Mouse (Mus musculus) stomach, postnatal 0 days (tissue): Measurements from ENCODE around the gene Gm20604. TPM values are rescaled to one million over a fixed set of nuclear protein-coding genes. Genes with fewer than 3 reads are reported as not detected.

ENCODE experiments used
- ATAC-seq: fragments of 200-750 bp; cut with Nextera tagmentation; 2 replicates; pipeline ENCODE4 v1.8.0; 2017; ENCODE audit not compliant: low FRiP score, low TSS enrichment
- DNase-seq: peaks from one replicate; pipeline ENCODE4 v3.0.0-alpha.2; 2016; ENCODE audit warnings: low spot score
- H3K27ac ChIP-seq: fragments of 300-500 bp; sonication (generic); replicated peaks from 2 replicates; pipeline ENCODE4 v1.5.1; 2014; ENCODE audit warnings: mild to moderate bottlenecking, control low read depth
- H3K27me3 ChIP-seq: fragments of 300-500 bp; sonication (generic); 2 replicates; pipeline ENCODE4 v1.6.1; 2014; ENCODE audit warnings: low read length; ENCODE audit not compliant: control insufficient read depth, insufficient read depth
- H3K36me3 ChIP-seq: fragments of 300-500 bp; sonication (generic); 2 replicates; pipeline ENCODE4 v1.6.1; 2014; ENCODE audit warnings: low read length, mixed read lengths; ENCODE audit not compliant: control insufficient read depth, insufficient read depth
- H3K4me1 ChIP-seq: fragments of 300-500 bp; sonication (generic); replicated peaks from 2 replicates; pipeline ENCODE4 v1.6.1; 2014; ENCODE audit warnings: antibody characterized with exemption; ENCODE audit not compliant: control insufficient read depth, insufficient read depth
- H3K4me2 ChIP-seq: fragments of 300-500 bp; sonication (generic); replicated peaks from 2 replicates; pipeline ENCODE4 v1.6.1; 2014; ENCODE audit warnings: low read depth, mild to moderate bottlenecking, control low read depth, moderate library complexity
- H3K4me3 ChIP-seq: fragments of 300-500 bp; sonication (generic); 2 replicates; pipeline ENCODE4 v1.5.1; 2014; ENCODE audit warnings: low read depth, low read length, control low read depth
- H3K9ac ChIP-seq: fragments of 300-500 bp; sonication (generic); 2 replicates; pipeline ENCODE4 v1.6.1; 2014; ENCODE audit warnings: mild to moderate bottlenecking, low read length, control low read depth, mixed read lengths
- H3K9me3 ChIP-seq: fragments of 300-500 bp; sonication (generic); 2 replicates; pipeline ENCODE4 v1.6.1; 2016; ENCODE audit warnings: low read length; ENCODE audit not compliant: control insufficient read depth
- CTCF ChIP-seq: IDR thresholded peaks from 2 replicates; pipeline ENCODE4 v1.5.1; 2016; ENCODE audit warnings: antibody characterized with exemption, low read depth, mild to moderate bottlenecking, moderate library complexity
- EP300 ChIP-seq: optimal IDR thresholded peaks from 2 replicates; pipeline ENCODE3; 2016; ENCODE audit warnings: antibody characterized with exemption
- WGBS: fragments of 180-500 bp; shearing (Covaris S2); extraction: QIAGEN DNeasy Blood & Tissue Kit; methylation state at CpG from one replicate; pipeline ENCODE4 v1.1.7; 2014; 5-methylcytosine and 5-hydroxymethylcytosine counted together
- polyA plus RNA-seq: library from polyadenylated mRNA; unstranded; fragments of >200 nt; fragmentation: Nextera tagmentation; extraction: Ambion mirVana; gene quantifications from 2 replicates; pipeline ENCODE4 v1.2.1, GENCODE M21; 2015

Gm20604 gene
- polyA plus RNA-seq, 1 experiment from 2014 or later, result 10.3 TPM

GRCm38 (mm10) chr12:102779452-102779851, 21.0 kb upstream of the Gm20604 start:
- Histone ChIP-seq H3K4me1 (no peaks in the 10 kb centered on the region), H3K4me2 (no peak overlapping the region), H3K36me3 (peaks cover 14% of the 10 kb centered on the region), H3K27me3 (no peaks in the 10 kb centered on the region), H3K27ac (no peak overlapping the region), H3K9ac (no peak overlapping the region), H3K4me3 (no peak overlapping the region), H3K9me3 (no peaks in the 10 kb centered on the region)
- DNase-seq (peak; percentile 63), ATAC-seq (peak; percentile 64; the same call in 1 of the 2 replicates)
- 38% methylated on average over 3 of the region's 3 CpGs for WGBS
- TF ChIP-seq CTCF (peak; percentile 60), EP300 (no peak)

GRCm38 (mm10) chr12:102778151-102778550, 19.7 kb upstream of the Gm20604 start:
- Histone ChIP-seq H3K4me2 (no peak overlapping the region), H3K27me3 (no peaks in the 10 kb centered on the region), H3K9ac (no peak overlapping the region), H3K36me3 (peaks cover 15% of the 10 kb centered on the region), H3K9me3 (no peaks in the 10 kb centered on the region), H3K27ac (no peak overlapping the region), H3K4me3 (no peak overlapping the region), H3K4me1 (no peaks in the 10 kb centered on the region)
- WGBS, result 81% methylated on average over 5 of the region's 5 CpGs
- TF ChIP-seq CTCF, result no peak
- ATAC-seq (no peak), DNase-seq (no peak)

GRCm38 (mm10) chr12:102776035-102776434, 17.6 kb upstream of the Gm20604 start:
- Histone ChIP-seq H3K9ac (no peak overlapping the region), H3K27me3 (no peaks in the 10 kb centered on the region), H3K4me1 (no peaks in the 10 kb centered on the region), H3K27ac (no peak overlapping the region), H3K4me3 (no peak overlapping the region), H3K4me2 (no peak overlapping the region), H3K36me3 (peaks cover 23% of the 10 kb centered on the region), H3K9me3 (no peaks in the 10 kb centered on the region)
- DNase-seq (no peak), ATAC-seq (no peak)
- no peak for TF ChIP-seq CTCF
- TF ChIP-seq EP300, result no peak
- 92% methylated on average over 14 of the region's 14 CpGs for WGBS

GRCm38 (mm10) chr12:102772676-102773075, 14.2 kb upstream of the Gm20604 start:
- Histone ChIP-seq H3K27ac (no peak overlapping the region), H3K36me3 (peaks cover 29% of the 10 kb centered on the region), H3K4me2 (no peak overlapping the region), H3K4me1 (no peaks in the 10 kb centered on the region), H3K9me3 (no peaks in the 10 kb centered on the region), H3K4me3 (no peak overlapping the region), H3K9ac (no peak overlapping the region), H3K27me3 (no peaks in the 10 kb centered on the region)
- 94% methylated on average over 5 of the region's 5 CpGs for WGBS
- TF ChIP-seq CTCF (no peak), EP300 (no peak)
- no peak for DNase-seq
- ATAC-seq, result no peak

- Histone ChIP-seq H3K9me3 (no peaks in the 10 kb centered on the region), H3K27me3 (no peaks in the 10 kb centered on the region), H3K4me1 (no peaks in the 10 kb centered on the region), H3K27ac (no peak overlapping the region), H3K36me3 (peaks cover 23% of the 10 kb centered on the region), H3K9ac (no peak overlapping the region), H3K4me2 (no peak overlapping the region), H3K4me3 (no peak overlapping the region)
- WGBS, result 92% methylated on average over 8 of the region's 8 CpGs
- no peak for ATAC-seq
- TF ChIP-seq CTCF (no peak), EP300 (no peak)
- no peak for DNase-seq
Observed at GRCm38 (mm10) chr12:102771601-102772000, 13.1 kb upstream of the Gm20604 start.

- H3K4me1 ChIP-seq, result no peaks in the 10 kb centered on the region
- ATAC-seq, result no peak
- no peak overlapping the region for H3K4me3 ChIP-seq
- 92% methylated on average over 4 of the region's 4 CpGs for WGBS
- peaks cover 19% of the 10 kb centered on the region for H3K36me3 ChIP-seq
- H3K4me2 ChIP-seq, result no peak overlapping the region
- H3K9ac ChIP-seq, result no peak overlapping the region
- no peaks in the 10 kb centered on the region for H3K9me3 ChIP-seq
- no peak overlapping the region for H3K27ac ChIP-seq
- no peak for DNase-seq
- TF ChIP-seq CTCF (peak; percentile 61), EP300 (no peak)
- no peaks in the 10 kb centered on the region for H3K27me3 ChIP-seq
Observed at GRCm38 (mm10) chr12:102769000-102769399, 10.5 kb upstream of the Gm20604 start.
